In genomic region chr3:105504272-105504671, GRCm38 (mm10) we compare ENCODE assay signal across 21 mouse cellular contexts. TPM values are rescaled to one million over a fixed set of nuclear protein-coding genes. Genes with fewer than 3 reads are reported as not detected.
DNase-seq lines count a peak whose midpoint lies in the region; ATAC-seq and TF ChIP-seq lines count a peak whose summit lies in the region.
"Had no signal": no experiment of that assay in that cellular context is flagged by ENCODE, and none has a peak within 500 bp of the region (broad histone marks: within the 10 kb centered on the region; RNA-seq: fewer than 3 reads in every experiment).

No protein-coding gene starts in this region.

- no peaks in the 10 kb centered on the region for H3K36me3 ChIP-seq in heart, embryonic 12.5 days
- H3K36me3 ChIP-seq in heart, embryonic 11.5 days (ENCODE audit: control insufficient read depth, insufficient read depth, low read length) = no peaks in the 10 kb centered on the region
- H3K36me3 ChIP-seq in midbrain, embryonic 11.5 days (ENCODE audit: control insufficient read depth, insufficient read depth, low read length) = no peaks in the 10 kb centered on the region
- no peaks in the 10 kb centered on the region for H3K36me3 ChIP-seq in midbrain, embryonic 14.5 days (ENCODE audit: control insufficient read depth, insufficient read depth, low read length)
- H3K36me3 ChIP-seq in heart, postnatal 0 days (replicated peaks; ENCODE audit: control insufficient read depth, insufficient read depth, low read length) = no peaks in the 10 kb centered on the region
- H3K36me3 ChIP-seq: embryonic facial prominence, embryonic 12.5 days; forebrain, embryonic 12.5 days; hindbrain, embryonic 15.5 days had no signal

- peaks cover 20% of the 10 kb centered on the region for H3K4me1 ChIP-seq in heart, embryonic 12.5 days (replicated peaks)
- H3K4me1 ChIP-seq in heart, embryonic 11.5 days (ENCODE audit: control insufficient read depth, insufficient read depth, low read length) = peaks cover 17% of the 10 kb centered on the region
- no peaks in the 10 kb centered on the region for H3K4me1 ChIP-seq in midbrain, embryonic 11.5 days (ENCODE audit: control insufficient read depth, insufficient read depth, low read length)
- H3K4me1 ChIP-seq in midbrain, embryonic 14.5 days (ENCODE audit: control insufficient read depth, insufficient read depth, low read length) = peaks cover 18% of the 10 kb centered on the region
- peaks cover 9% of the 10 kb centered on the region; the same call in 1 of the 2 replicates for H3K4me1 ChIP-seq in heart, postnatal 0 days (ENCODE audit: control insufficient read depth, insufficient read depth)
- H3K4me1 ChIP-seq: embryonic facial prominence, embryonic 12.5 days had no signal

- peak; percentile 29; the same call in 1 of the 2 replicates for ATAC-seq in heart, embryonic 12.5 days (ENCODE audit: insufficient number of reproducible peaks, low FRiP score)
- ATAC-seq in heart, embryonic 11.5 days (replicated peaks; ENCODE audit: insufficient number of reproducible peaks, low FRiP score, low TSS enrichment) = no peak; the same call in 1 of the 2 replicates
- no peak for ATAC-seq in midbrain, embryonic 11.5 days (ENCODE audit: low FRiP score)
- ATAC-seq in midbrain, embryonic 14.5 days (ENCODE audit: low FRiP score, low TSS enrichment) = no peak
- ATAC-seq in heart, postnatal 0 days (ENCODE audit: insufficient read depth, low read depth) = peak; percentile 66
- ATAC-seq: activated CD4-positive, CD25-positive, alpha-beta regulatory T cell, adult 4 months; forebrain, postnatal 0 days; intestine, embryonic 16.5 days; Patski had no signal

- no peak overlapping the region for H3K4me3 ChIP-seq in heart, embryonic 12.5 days
- H3K4me3 ChIP-seq in heart, embryonic 11.5 days (ENCODE audit: low read depth, low read length) = no peak overlapping the region
- no peak overlapping the region for H3K4me3 ChIP-seq in midbrain, embryonic 11.5 days (ENCODE audit: low read depth, low read length)
- no peak overlapping the region for H3K4me3 ChIP-seq in midbrain, embryonic 14.5 days (replicated peaks; ENCODE audit: low read depth, low read length)
- no peak overlapping the region for H3K4me3 ChIP-seq in heart, postnatal 0 days (ENCODE audit: low read depth, low read length)
- H3K4me3 ChIP-seq: embryonic facial prominence, embryonic 12.5 days; forebrain, embryonic 12.5 days; hindbrain, embryonic 15.5 days had no signal

- no peak overlapping the region for H3K4me2 ChIP-seq in heart, embryonic 12.5 days
- no peak overlapping the region for H3K4me2 ChIP-seq in heart, embryonic 11.5 days
- no peak overlapping the region for H3K4me2 ChIP-seq in midbrain, embryonic 11.5 days
- no peak overlapping the region for H3K4me2 ChIP-seq in midbrain, embryonic 14.5 days (ENCODE audit: low read length)
- no peak overlapping the region for H3K4me2 ChIP-seq in heart, postnatal 0 days (ENCODE audit: low read depth, low read length)
- H3K4me2 ChIP-seq: embryonic facial prominence, embryonic 12.5 days; forebrain, embryonic 12.5 days; hindbrain, embryonic 15.5 days had no signal

- DNase-seq in heart, adult 11 months = peak; percentile 92
- no peak for DNase-seq in heart, postnatal 36 days
- DNase-seq in midbrain, embryonic 11.5 days (ENCODE audit: low spot score, missing footprints) = peak; percentile 35
- no peak for DNase-seq in midbrain, embryonic 14.5 days
- DNase-seq in heart, postnatal 0 days (ENCODE audit: low spot score) = peak; percentile 44
- no peak for DNase-seq in gastrocnemius, postnatal 10 days
- DNase-seq: adrenal gland, postnatal 14 days; cerebellum, adult 11-12 months; cerebellum, adult 9-10 months; cerebellum, postnatal 25 days; forebrain, postnatal 0 days; kidney, adult 2 months had no signal

- no peak overlapping the region; the same call in 1 of the 2 replicates for H3K27ac ChIP-seq in heart, embryonic 12.5 days (ENCODE audit: poor library complexity, severe bottlenecking)
- no peak overlapping the region; the same call in 1 of the 2 replicates for H3K27ac ChIP-seq in heart, embryonic 11.5 days (ENCODE audit: low read depth, low read length)
- no peak overlapping the region for H3K27ac ChIP-seq in midbrain, embryonic 11.5 days (ENCODE audit: low read depth, low read length)
- H3K27ac ChIP-seq in midbrain, embryonic 14.5 days (replicated peaks; ENCODE audit: low read depth, low read length) = no peak overlapping the region
- no peak overlapping the region for H3K27ac ChIP-seq in heart, postnatal 0 days (ENCODE audit: low read depth)
- H3K27ac ChIP-seq: embryonic facial prominence, embryonic 12.5 days; hindbrain, embryonic 15.5 days had no signal

- no peak for TF ChIP-seq EP300 in heart, postnatal 0 days (IDR thresholded peaks at IDR 0.05; ENCODE audit: low read depth)

- WGBS in heart, embryonic 12.5 days = 15% methylated on average over 3 of the region's 3 CpGs
- 23% methylated on average over 3 of the region's 3 CpGs for WGBS in heart, embryonic 11.5 days (ENCODE audit: insufficient replicate concordance)
- 85% methylated on average over 3 of the region's 3 CpGs for WGBS in midbrain, embryonic 11.5 days
- 94% methylated on average over 3 of the region's 3 CpGs for WGBS in midbrain, embryonic 14.5 days
- 19% methylated on average over 3 of the region's 3 CpGs for WGBS in heart, postnatal 0 days

- no peak for TF ChIP-seq CTCF in heart, postnatal 0 days (IDR thresholded peaks at IDR 0.05; ENCODE audit: low read depth)

- intact Hi-C loops in heart, postnatal 36 days (cut with DNase I) = no loop called here

- no peaks in the 10 kb centered on the region for H3K9me3 ChIP-seq in heart, embryonic 12.5 days (replicated peaks)
- no peaks in the 10 kb centered on the region for H3K9me3 ChIP-seq in heart, embryonic 11.5 days (replicated peaks; ENCODE audit: control insufficient read depth, low read length)
- H3K9me3 ChIP-seq in midbrain, embryonic 11.5 days (ENCODE audit: control insufficient read depth, low read length) = no peaks in the 10 kb centered on the region
- H3K9me3 ChIP-seq in midbrain, embryonic 14.5 days (ENCODE audit: control insufficient read depth, low read length) = no peaks in the 10 kb centered on the region
- no peaks in the 10 kb centered on the region for H3K9me3 ChIP-seq in heart, postnatal 0 days (replicated peaks; ENCODE audit: control insufficient read depth, low read length)
- H3K9me3 ChIP-seq: embryonic facial prominence, embryonic 12.5 days; forebrain, embryonic 12.5 days; hindbrain, embryonic 15.5 days had no signal

- H3K9ac ChIP-seq in heart, embryonic 12.5 days = no peak overlapping the region
- no peak overlapping the region for H3K9ac ChIP-seq in heart, embryonic 11.5 days (ENCODE audit: low read depth, low read length)
- H3K9ac ChIP-seq in midbrain, embryonic 11.5 days (ENCODE audit: low read length) = no peak overlapping the region
- no peak overlapping the region for H3K9ac ChIP-seq in midbrain, embryonic 14.5 days (replicated peaks; ENCODE audit: low read length)
- no peak overlapping the region for H3K9ac ChIP-seq in heart, postnatal 0 days (replicated peaks; ENCODE audit: low read depth, low read length)
- H3K9ac ChIP-seq: embryonic facial prominence, embryonic 12.5 days; forebrain, embryonic 12.5 days; forebrain, postnatal 0 days; hindbrain, embryonic 15.5 days had no signal

- no peaks in the 10 kb centered on the region for H3K27me3 ChIP-seq in heart, embryonic 12.5 days (replicated peaks)
- 0 out of 2 replicates have a peak, but pooled peaks cover 3% of the 10 kb centered on the region for H3K27me3 ChIP-seq in heart, embryonic 11.5 days (ENCODE audit: control insufficient read depth, insufficient read depth, low read length)
- no peaks in the 10 kb centered on the region for H3K27me3 ChIP-seq in midbrain, embryonic 11.5 days (ENCODE audit: control insufficient read depth, insufficient read depth, low read length)
- H3K27me3 ChIP-seq in midbrain, embryonic 14.5 days (ENCODE audit: control insufficient read depth, insufficient read depth, low read length) = no peaks in the 10 kb centered on the region
- no peaks in the 10 kb centered on the region for H3K27me3 ChIP-seq in heart, postnatal 0 days (ENCODE audit: control insufficient read depth, insufficient read depth, low read length)
- H3K27me3 ChIP-seq: embryonic facial prominence, embryonic 12.5 days; forebrain, embryonic 12.5 days; hindbrain, embryonic 15.5 days had no signal

RNA-seq across cellular contexts. Expression of gene Kcnd3, which starts 52.1 kb away (rescaled TPM):
- 10 to 100 TPM in 1 of 2 experiments, 1 to 10 TPM in 1; 9.5 to 10.0 TPM for total RNA-seq in heart, postnatal 36 days (2021)
- polyA plus RNA-seq in heart, embryonic 12.5 days (2016; fragmentation: Nextera tagmentation; extraction: Ambion mirVana) = 0.93 and 1.0 TPM in 2 replicates
- 0.54 and 0.56 TPM in 2 replicates for polyA plus RNA-seq in heart, embryonic 11.5 days (2014; fragmentation: Nextera tagmentation; extraction: Ambion mirVana)
- polyA plus RNA-seq in midbrain, embryonic 11.5 days (2014; fragmentation: Nextera tagmentation; extraction: Ambion mirVana) = 2.4 TPM in 2 replicates
- polyA plus RNA-seq in midbrain, embryonic 14.5 days (2014; fragmentation: Nextera tagmentation; extraction: Ambion mirVana) = 13.2 and 15.9 TPM in 2 replicates
- total RNA-seq in heart, postnatal 0 days (2014; rRNA removed; ENCODE audit: low replicate concordance) = 2.4 and 2.9 TPM in 2 replicates
- 0.27 and 0.29 TPM in 2 replicates for polyA plus RNA-seq in heart, postnatal 0 days (2015; fragmentation: Nextera tagmentation; extraction: Ambion mirVana)
- under 1 TPM; 0.66 to 0.77 TPM for total RNA-seq in gastrocnemius, postnatal 10 days (2021)
- total RNA-seq: CH12.LX had no signal
- polyA plus RNA-seq: activated CD4-positive, CD25-positive, alpha-beta regulatory T cell, adult 4 months had no signal

Comparison
In these comparisons a context has a peak if more than half of its experiments do, and no peak if none do; other contexts are left out.
1. DNase-seq: peak in heart, adult 11 months (single experiment), midbrain, embryonic 11.5 days (single experiment) and heart, postnatal 0 days (single experiment); none in heart, postnatal 36 days (0 of 2), midbrain, embryonic 14.5 days (single experiment) and gastrocnemius, postnatal 10 days (single experiment).
2. ATAC-seq: peak in heart, embryonic 12.5 days (single experiment) and heart, postnatal 0 days (single experiment); none in heart, embryonic 11.5 days (single experiment), midbrain, embryonic 11.5 days (single experiment) and midbrain, embryonic 14.5 days (single experiment).